Mouse (Mus musculus) liver, adult 2 months (tissue): ENCODE results near the gene Sorl1. TPM values are rescaled to one million over a fixed set of nuclear protein-coding genes. Genes with fewer than 3 reads are reported as not detected.

Experiments
- DNase-seq: peaks from one replicate; pipeline ENCODE4 v3.0.0-alpha.2; 2011; ENCODE audit warnings: low read depth, low spot score; ENCODE audit errors: extremely low read depth
- H3K27ac ChIP-seq: fragments of 200-500 bp; replicated peaks from 2 replicates; pipeline ENCODE4 v1.5.1; 2012; ENCODE audit warnings: low read depth, mild to moderate bottlenecking, control low read depth, inconsistent platforms, low read length; ENCODE audit not compliant: insufficient read depth
- H3K27me3 ChIP-seq: fragments of 200-500 bp; 2 replicates; pipeline ENCODE4 v1.6.1; 2012; ENCODE audit warnings: mild to moderate bottlenecking, moderate library complexity, low read length, inconsistent platforms; ENCODE audit not compliant: control insufficient read depth, insufficient read depth
- H3K36me3 ChIP-seq: fragments of 200-500 bp; 2 replicates; pipeline ENCODE4 v1.6.1; 2012; ENCODE audit warnings: low read length, inconsistent platforms; ENCODE audit not compliant: control insufficient read depth, insufficient read depth
- H3K4me1 ChIP-seq: fragments of 200-500 bp; 2 replicates; pipeline ENCODE4 v1.6.1; 2011; ENCODE audit warnings: low read length; ENCODE audit not compliant: control insufficient read depth, insufficient read depth
- H3K4me3 ChIP-seq: fragments of 200-500 bp; 2 replicates; pipeline ENCODE4 v1.5.1; 2011; ENCODE audit warnings: low read depth, mild to moderate bottlenecking, control low read depth, low read length, moderate library complexity; ENCODE audit not compliant: insufficient read depth
- H3K79me2 ChIP-seq: fragments of 200-500 bp; 2 replicates; pipeline ENCODE4 v1.6.1; 2012; ENCODE audit warnings: inconsistent platforms, mild to moderate bottlenecking, low read length, moderate library complexity; ENCODE audit not compliant: control insufficient read depth, insufficient read depth
- H3K9ac ChIP-seq: fragments of 200-500 bp; 2 replicates; pipeline ENCODE4 v1.6.1; 2012; ENCODE audit warnings: low read depth, mild to moderate bottlenecking, control low read depth, inconsistent platforms, low read length
- CTCF ChIP-seq: fragments of 200-500 bp; IDR thresholded peaks from 2 replicates; pipeline ENCODE4 v1.5.1; 2011; ENCODE audit warnings: low read depth, low read length, control low read depth
- POLR2A ChIP-seq: fragments of 200-500 bp; IDR thresholded peaks from 2 replicates; pipeline ENCODE4 v1.6.1; 2011; ENCODE audit warnings: low read length, control low read depth; ENCODE audit not compliant: insufficient read depth; ENCODE audit errors: extremely low read depth
- WGBS: fragments of 180-500 bp; shearing (Covaris S2); methylation state at CpG from one replicate; pipeline ENCODE4 v1.1.7; 2018; 5-methylcytosine and 5-hydroxymethylcytosine counted together
- polyA plus RNA-seq: library from polyadenylated mRNA; depleted of rRNA; stranded (reverse); fragments of >200 nt; gene quantifications from 2 replicates; pipeline ENCODE4 v1.2.3, GENCODE M21; 2012
- total RNA-seq: library from RNA; depleted of rRNA; stranded (reverse); fragments of >200 nt; gene quantifications from 2 replicates; pipeline ENCODE4 v1.2.3, GENCODE M21; 2014

Sorl1 gene
- total and polyA plus RNA-seq, 2 experiments: 1.4 to 2.3 TPM

DNA sequence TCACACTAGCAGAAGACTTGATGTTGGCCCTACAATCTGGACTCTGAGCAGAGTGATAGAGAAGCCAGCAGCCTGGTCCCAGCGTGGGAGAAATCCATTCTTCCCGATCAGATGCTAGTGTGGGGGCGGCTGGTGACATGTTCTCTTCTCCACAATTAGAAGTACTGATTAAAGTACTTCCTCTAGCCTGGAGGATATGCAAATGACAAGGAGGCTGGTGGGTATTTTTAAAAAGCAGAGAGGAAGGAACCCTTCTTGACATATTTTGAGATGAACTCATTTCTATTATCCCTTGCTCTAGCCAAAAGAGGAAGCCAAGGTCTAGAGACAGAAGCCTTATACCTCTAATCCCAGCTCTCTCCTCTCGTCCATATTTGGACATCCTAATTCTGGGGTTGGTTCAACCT is 40.4 kb downstream of the Sorl1 start:
- no peaks in the 10 kb centered on the region for H3K4me1 ChIP-seq
- WGBS: 75% methylated on average over 4 of the region's 4 CpGs
- no peak for TF ChIP-seq CTCF
- no peak for TF ChIP-seq POLR2A
- H3K79me2 ChIP-seq: no peaks in the 10 kb centered on the region
- H3K27ac ChIP-seq: no peak overlapping the region
- no peaks in the 10 kb centered on the region for H3K27me3 ChIP-seq
- DNase-seq: no peak
- no peak overlapping the region for H3K9ac ChIP-seq
- no peak overlapping the region for H3K4me3 ChIP-seq
- no peaks in the 10 kb centered on the region for H3K36me3 ChIP-seq

GRCm38 (mm10) chr9:42081681-42082530 is 42.2 kb downstream of the Sorl1 start:
- no peak for DNase-seq
- no peak for TF ChIP-seq POLR2A
- TF ChIP-seq CTCF: no peak
- Histone ChIP-seq H3K79me2 (no peaks in the 10 kb centered on the region), H3K4me3 (no peak overlapping the region), H3K27me3 (no peaks in the 10 kb centered on the region), H3K4me1 (no peaks in the 10 kb centered on the region), H3K9ac (no peak overlapping the region), H3K36me3 (no peaks in the 10 kb centered on the region), H3K27ac (no peak overlapping the region)
- 92% methylated on average over 29 of the region's 29 CpGs for WGBS

DNA sequence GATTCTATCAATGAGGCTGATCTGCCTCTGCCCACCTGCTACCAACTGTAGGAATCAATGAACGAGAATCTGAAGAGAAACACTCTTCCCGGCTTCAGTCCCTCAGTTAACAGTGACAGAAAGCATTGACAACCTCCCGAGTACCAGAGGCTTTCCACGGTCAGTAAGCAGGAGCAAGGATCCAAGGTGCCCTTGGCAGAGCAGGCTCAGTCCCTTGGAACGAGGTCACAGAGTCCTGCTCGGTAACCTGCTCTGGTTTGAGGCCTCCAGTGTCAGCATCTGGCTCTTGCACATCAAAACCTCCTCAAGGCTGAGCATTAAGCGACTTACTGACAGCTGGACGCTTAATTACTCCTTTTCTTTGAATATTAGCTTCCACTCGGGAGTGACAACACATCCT is 43.4 kb downstream of the Sorl1 start:
- no peak for DNase-seq
- Histone ChIP-seq H3K4me1 (no peaks in the 10 kb centered on the region), H3K4me3 (no peak overlapping the region), H3K27me3 (no peaks in the 10 kb centered on the region), H3K9ac (no peak overlapping the region), H3K27ac (no peak overlapping the region), H3K79me2 (no peaks in the 10 kb centered on the region), H3K36me3 (no peaks in the 10 kb centered on the region)
- 87% methylated on average over 9 of the region's 9 CpGs for WGBS
- TF ChIP-seq CTCF (no peak), POLR2A (no peak)

- no peaks in the 10 kb centered on the region for H3K36me3 ChIP-seq
- no peak for DNase-seq
- no peak overlapping the region for H3K9ac ChIP-seq
- no peaks in the 10 kb centered on the region for H3K27me3 ChIP-seq
- H3K27ac ChIP-seq: no peak overlapping the region
- H3K79me2 ChIP-seq: no peaks in the 10 kb centered on the region
- 89% methylated on average over 16 of the region's 16 CpGs for WGBS
- TF ChIP-seq CTCF (no peak), POLR2A (no peak)
- H3K4me1 ChIP-seq: no peaks in the 10 kb centered on the region
- H3K4me3 ChIP-seq: no peak overlapping the region
These were observed 46.8 kb downstream of the Sorl1 start for GRCm38 (mm10) chr9:42077112-42077845.

DNA sequence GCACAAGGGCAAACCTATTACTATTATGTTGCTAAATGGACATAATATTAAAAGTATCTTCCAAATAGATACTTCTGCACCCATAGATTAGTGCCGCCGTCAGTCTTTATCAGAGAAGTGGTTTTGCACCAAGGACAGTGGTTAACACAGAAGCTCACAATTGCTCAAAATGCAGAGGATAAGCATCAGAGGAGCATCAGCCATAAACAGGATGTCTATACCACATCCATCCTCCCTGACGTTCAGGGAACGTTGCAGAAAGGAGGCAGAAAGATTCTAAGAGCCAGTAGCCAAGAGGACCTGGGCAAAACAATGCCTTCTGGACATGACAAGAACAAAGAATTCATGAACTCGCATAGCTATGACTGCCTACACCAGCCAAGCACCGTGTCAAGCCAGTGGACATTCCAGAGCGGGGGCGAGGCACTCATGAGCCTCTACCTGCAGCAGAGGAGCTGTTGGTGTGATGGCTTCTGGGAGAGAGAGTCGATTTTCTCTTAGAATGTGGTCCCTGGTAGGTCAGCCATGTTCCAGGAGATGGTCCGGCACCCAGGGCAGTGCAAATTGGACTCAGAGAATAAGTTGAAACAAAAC is 47.7 kb downstream of the Sorl1 start:
- TF ChIP-seq CTCF (no peak), POLR2A (no peak)
- Histone ChIP-seq H3K4me1 (no peaks in the 10 kb centered on the region), H3K27ac (no peak overlapping the region), H3K79me2 (no peaks in the 10 kb centered on the region), H3K4me3 (no peak overlapping the region), H3K27me3 (no peaks in the 10 kb centered on the region), H3K36me3 (no peaks in the 10 kb centered on the region), H3K9ac (no peak overlapping the region)
- DNase-seq: no peak
- 89% methylated on average over 10 of the region's 10 CpGs for WGBS
